Mouse (Mus musculus): ENCODE data around the gene Atp8a2. TPM values are rescaled to one million over a fixed set of nuclear protein-coding genes. Genes with fewer than 3 reads are reported as not detected.
A peak's percentile ranks its signal among the peaks of the same experiment; 100 is the strongest.

Gene Atp8a2
- polyA plus RNA-seq, 1 experiment: 0.01 TPM

DNA sequence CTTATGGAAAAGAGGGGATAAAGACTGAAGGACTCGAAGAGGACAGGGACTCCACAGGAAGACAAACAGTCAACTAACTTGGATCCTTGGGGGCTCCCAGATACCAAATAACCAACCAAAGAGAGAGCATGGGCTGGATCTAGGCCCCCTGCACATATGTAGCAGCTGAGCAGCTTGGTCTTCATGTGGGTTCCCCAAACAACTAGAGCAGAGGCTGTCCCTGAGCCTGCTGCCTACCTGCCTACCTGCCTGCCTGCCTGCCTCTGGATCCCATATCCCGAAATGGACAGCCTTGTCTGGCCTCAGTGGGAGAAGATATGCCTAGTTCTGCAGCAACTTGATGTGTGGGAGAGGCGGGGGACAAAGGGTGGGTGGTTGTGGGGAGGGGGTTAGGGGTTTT is 444.6 kb downstream of the Atp8a2 start:
- no peak overlapping the region for H3K4me3 ChIP-seq
- H3K79me2 ChIP-seq (ENCODE audit: control insufficient read depth, insufficient read depth): no peaks in the 10 kb centered on the region
- no peaks in the 10 kb centered on the region for H3K36me3 ChIP-seq (ENCODE audit: control insufficient read depth, insufficient read depth)
- no peak overlapping the region for H3K4me2 ChIP-seq (ENCODE audit: low read depth)
- no peak overlapping the region for H3ac ChIP-seq (ENCODE audit: control insufficient read depth, insufficient read length)
- H3K27me3 ChIP-seq (ENCODE audit: control insufficient read depth, insufficient read depth, insufficient read length): peaks cover 4% of the 10 kb centered on the region
- TF ChIP-seq POLR2A (IDR thresholded peaks at IDR 0.05; ENCODE audit: insufficient read length, low read depth): no peak

DNA sequence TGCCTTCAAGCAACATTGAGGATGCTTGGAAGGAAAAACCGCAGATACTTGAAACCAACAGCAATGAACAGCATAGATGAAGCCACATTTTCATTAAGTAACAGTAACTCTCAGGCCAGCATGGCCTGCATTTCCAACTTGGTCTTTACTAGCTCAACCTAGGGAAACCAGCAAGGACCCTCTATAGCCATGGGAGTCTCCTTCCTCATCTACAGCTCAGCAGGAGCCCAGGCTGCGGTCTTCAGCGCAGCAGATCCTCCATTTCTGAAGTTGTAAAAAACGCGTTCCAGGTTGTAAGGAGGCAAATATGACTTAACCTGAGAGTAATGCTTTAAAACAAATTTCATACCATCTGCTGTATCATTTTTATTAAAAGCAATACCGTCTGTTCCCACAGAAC is 447.0 kb downstream of the Atp8a2 start:
- H3K36me3 ChIP-seq (ENCODE audit: control insufficient read depth, insufficient read depth): no peaks in the 10 kb centered on the region
- no peak overlapping the region for H3K4me2 ChIP-seq (ENCODE audit: low read depth)
- no peak for TF ChIP-seq TCF12 (IDR thresholded peaks at IDR 0.05; ENCODE audit: insufficient read depth, poor library complexity, severe bottlenecking)
- TF ChIP-seq MYOD1 (IDR thresholded peaks at IDR 0.05; ENCODE audit: control insufficient read depth in 1 of 3, insufficient read length in 2 of 3, low read depth in 2 of 3): no peak
- no peak for TF ChIP-seq REST (IDR thresholded peaks at IDR 0.05; ENCODE audit: insufficient read depth, insufficient read length)
- no peak for TF ChIP-seq USF1 (IDR thresholded peaks at IDR 0.05; ENCODE audit: low read depth)
- TF ChIP-seq E2F4 (IDR thresholded peaks at IDR 0.05; ENCODE audit: insufficient read depth): no peak
- no peak for TF ChIP-seq MYOG (IDR thresholded peaks at IDR 0.05; ENCODE audit: control insufficient read depth in 1 of 3, insufficient read depth in 1 of 3, insufficient read length in 2 of 3, low read depth in 2 of 3)
- TF ChIP-seq CEBPB (IDR thresholded peaks at IDR 0.05; ENCODE audit: insufficient read depth, poor library complexity, severe bottlenecking): no peak
- no peak for TF ChIP-seq MAX (IDR thresholded peaks at IDR 0.05; ENCODE audit: low read depth)
- TF ChIP-seq POLR2A (IDR thresholded peaks at IDR 0.05; ENCODE audit: insufficient read length, low read depth): no peak
- TF ChIP-seq POLR2AphosphoS2 (IDR thresholded peaks at IDR 0.05; ENCODE audit: insufficient read length, low read depth): no peak
- no peak for TF ChIP-seq SRF (IDR thresholded peaks at IDR 0.05; ENCODE audit: control insufficient read depth, insufficient read length, low read depth)
- no peak for TF ChIP-seq TCF3 (IDR thresholded peaks at IDR 0.05; ENCODE audit: insufficient read length, low read depth)
- H3K79me2 ChIP-seq (ENCODE audit: control insufficient read depth, insufficient read depth): no peaks in the 10 kb centered on the region
- H3K4me3 ChIP-seq: no peak overlapping the region
- H3ac ChIP-seq (ENCODE audit: control insufficient read depth, insufficient read length): no peak overlapping the region
- peaks cover 3% of the 10 kb centered on the region for H3K27me3 ChIP-seq (ENCODE audit: control insufficient read depth, insufficient read depth, insufficient read length)

DNA sequence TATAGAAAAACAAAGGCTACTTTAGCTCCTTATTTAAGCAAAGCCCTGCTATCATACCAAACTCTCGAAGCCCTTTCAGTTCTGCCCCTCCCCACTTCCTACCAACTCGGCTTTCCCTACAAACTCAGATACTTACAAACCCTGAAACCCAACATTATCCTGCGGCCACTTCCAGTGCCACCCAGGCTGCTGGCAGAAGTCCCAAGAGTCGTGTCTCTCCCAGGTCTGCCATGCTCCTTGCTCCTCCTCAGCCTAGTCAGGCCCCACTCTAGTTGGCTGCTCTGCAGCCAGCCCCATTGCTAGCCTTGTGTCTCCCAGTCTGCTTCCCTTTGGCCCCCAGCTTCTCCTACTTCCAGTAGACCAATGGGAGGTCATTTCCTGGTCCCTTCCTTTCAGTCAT is 451.3 kb downstream of the Atp8a2 start:
- Histone ChIP-seq H3K4me2 (ENCODE audit: low read depth) (no peak overlapping the region), H3K36me3 (ENCODE audit: control insufficient read depth, insufficient read depth) (no peaks in the 10 kb centered on the region), H3K79me2 (ENCODE audit: control insufficient read depth, insufficient read depth) (no peaks in the 10 kb centered on the region)

DNA sequence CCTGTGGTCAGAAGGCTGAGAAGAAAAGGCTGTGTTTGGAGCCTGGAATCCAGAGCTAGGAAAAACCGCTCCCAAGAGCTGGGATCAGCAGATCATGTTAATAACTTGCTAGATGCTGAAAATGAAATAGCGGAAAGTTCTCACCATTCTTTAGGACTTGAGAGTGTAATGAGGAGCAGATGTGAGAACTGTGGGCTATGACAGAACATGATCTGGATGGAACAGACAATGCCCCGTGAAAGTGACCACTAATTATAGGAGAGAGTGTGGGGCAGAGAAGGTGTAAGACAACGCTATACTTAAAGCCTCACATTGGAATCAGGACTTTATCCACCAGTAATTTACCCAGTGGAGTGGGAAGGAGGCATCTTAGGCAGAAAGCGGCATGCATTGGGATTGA is 455.2 kb downstream of the Atp8a2 start:
- H3K79me2 ChIP-seq (ENCODE audit: control insufficient read depth, insufficient read depth): no peaks in the 10 kb centered on the region
- H3K4me3 ChIP-seq: no peak overlapping the region
- no peaks in the 10 kb centered on the region for H3K36me3 ChIP-seq (ENCODE audit: control insufficient read depth, insufficient read depth)
- no peak overlapping the region for H3ac ChIP-seq (ENCODE audit: control insufficient read depth, insufficient read length)
- TF ChIP-seq MYOD1 (IDR thresholded peaks at IDR 0.05; ENCODE audit: control insufficient read depth in 1 of 3, insufficient read length in 2 of 3, low read depth in 2 of 3): no peak
- TF ChIP-seq TCF3 (IDR thresholded peaks at IDR 0.05; ENCODE audit: insufficient read length, low read depth): no peak
- no peak overlapping the region for H3K4me2 ChIP-seq (ENCODE audit: low read depth)
- peaks cover 7% of the 10 kb centered on the region for H3K27me3 ChIP-seq (ENCODE audit: control insufficient read depth, insufficient read depth, insufficient read length)

More for the DNA sequence above, 451.3 kb downstream of the Atp8a2 start:
- TF ChIP-seq MAX (IDR thresholded peaks at IDR 0.05; ENCODE audit: low read depth) (no peak), POLR2AphosphoS2 (IDR thresholded peaks at IDR 0.05; ENCODE audit: insufficient read length, low read depth) (no peak), TCF12 (IDR thresholded peaks at IDR 0.05; ENCODE audit: insufficient read depth, poor library complexity, severe bottlenecking) (no peak), REST (IDR thresholded peaks at IDR 0.05; ENCODE audit: insufficient read depth, insufficient read length) (no peak), TCF3 (IDR thresholded peaks at IDR 0.05; ENCODE audit: insufficient read length, low read depth) (no peak), CEBPB (IDR thresholded peaks at IDR 0.05; ENCODE audit: insufficient read depth, poor library complexity, severe bottlenecking) (no peak), USF1 (IDR thresholded peaks at IDR 0.05; ENCODE audit: low read depth) (no peak), MYOD1 (IDR thresholded peaks at IDR 0.05; ENCODE audit: control insufficient read depth in 1 of 3, insufficient read length in 2 of 3, low read depth in 2 of 3) (no peak), SRF (IDR thresholded peaks at IDR 0.05; ENCODE audit: control insufficient read depth, insufficient read length, low read depth) (no peak), POLR2A (IDR thresholded peaks at IDR 0.05; ENCODE audit: insufficient read length, low read depth) (no peak), MYOG (IDR thresholded peaks at IDR 0.05; ENCODE audit: control insufficient read depth in 1 of 3, insufficient read depth in 1 of 3, insufficient read length in 2 of 3, low read depth in 2 of 3) (no peak)
- no peak overlapping the region for H3ac ChIP-seq (ENCODE audit: control insufficient read depth, insufficient read length)
- H3K27me3 ChIP-seq (ENCODE audit: control insufficient read depth, insufficient read depth, insufficient read length): peaks cover under 1% of the 10 kb centered on the region
- no peak overlapping the region for H3K4me3 ChIP-seq

DNA sequence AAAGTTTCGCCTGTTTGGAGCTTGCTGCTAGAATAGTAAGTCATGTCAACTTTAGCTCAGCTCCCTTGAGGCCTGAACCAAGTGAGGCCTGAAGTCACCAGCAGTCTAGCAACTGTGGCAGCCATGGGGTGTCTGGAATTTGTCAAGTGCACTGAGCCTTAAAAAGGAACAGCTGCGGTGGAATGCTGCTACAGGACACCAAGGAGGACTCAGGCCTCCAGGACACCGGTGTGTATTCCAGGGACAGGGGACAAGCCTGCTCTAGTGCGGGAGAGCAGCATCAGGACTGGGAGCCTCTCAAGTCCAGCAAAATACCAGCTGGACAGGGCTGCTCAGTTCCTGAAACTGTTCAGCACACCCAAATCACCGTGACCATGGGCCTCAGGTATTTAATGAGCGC is 457.5 kb downstream of the Atp8a2 start:
- Histone ChIP-seq H3K4me2 (ENCODE audit: low read depth) (no peak overlapping the region), H3K79me2 (ENCODE audit: control insufficient read depth, insufficient read depth) (no peaks in the 10 kb centered on the region), H3K36me3 (ENCODE audit: control insufficient read depth, insufficient read depth) (no peaks in the 10 kb centered on the region), H3K4me3 (no peak overlapping the region), H3ac (ENCODE audit: control insufficient read depth, insufficient read length) (no peak overlapping the region), H3K27me3 (ENCODE audit: control insufficient read depth, insufficient read depth, insufficient read length) (peaks cover 9% of the 10 kb centered on the region)
- no peak for TF ChIP-seq E2F4 (IDR thresholded peaks at IDR 0.05; ENCODE audit: insufficient read depth)
- no peak for TF ChIP-seq USF1 (IDR thresholded peaks at IDR 0.05; ENCODE audit: low read depth)
- no peak for TF ChIP-seq TCF3 (IDR thresholded peaks at IDR 0.05; ENCODE audit: insufficient read length, low read depth)
- TF ChIP-seq MYOD1 (IDR thresholded peaks at IDR 0.05; ENCODE audit: control insufficient read depth in 1 of 3, insufficient read length in 2 of 3, low read depth in 2 of 3): peak in 1 of 3 experiments; percentile 47
- no peak for TF ChIP-seq SRF (IDR thresholded peaks at IDR 0.05; ENCODE audit: control insufficient read depth, insufficient read length, low read depth)
- no peak for TF ChIP-seq CEBPB (IDR thresholded peaks at IDR 0.05; ENCODE audit: insufficient read depth, poor library complexity, severe bottlenecking)
- peak in 2 of 3 experiments; percentile 54 to 60 for TF ChIP-seq MYOG (IDR thresholded peaks at IDR 0.05; ENCODE audit: control insufficient read depth in 1 of 3, insufficient read depth in 1 of 3, insufficient read length in 2 of 3, low read depth in 2 of 3)

All from myocyte (in vitro differentiated cells).